Mouse (Mus musculus): ENCODE data around the gene Tmem132d. TPM values are rescaled to one million over a fixed set of nuclear protein-coding genes. Genes with fewer than 3 reads are reported as not detected.
A peak's percentile ranks its signal among the peaks of the same experiment; 100 is the strongest.

Tmem132d gene
- polyA plus RNA-seq, 1 experiment from 2014 or later: 2.1 TPM

- 79% methylated on average over 16 of the region's 16 CpGs for WGBS
- peaks cover 61% of the 10 kb centered on the region for H3K27me3 ChIP-seq (replicated peaks)
Observed at GRCm38 (mm10) chr5:128438078-128438477, 5.2 kb upstream of the Tmem132d start.

GRCm38 (mm10) chr5:128436909-128437308 lies 4.0 kb upstream of the Tmem132d start:
- Histone ChIP-seq H3K27me3 (replicated peaks) (peaks cover 61% of the 10 kb centered on the region), H3K4me2 (replicated peaks) (no peak overlapping the region)
- 19% methylated on average over 9 of the region's 9 CpGs for WGBS

More at GRCm38 (mm10) chr5:128438078-128438477, 5.2 kb upstream of the Tmem132d start:
- Histone ChIP-seq H3K27ac (no peak overlapping the region), H3K9ac (no peak overlapping the region), H3K4me3 (no peak overlapping the region), H3K36me3 (no peaks in the 10 kb centered on the region), H3K9me3 (no peaks in the 10 kb centered on the region), H3K4me1 (no peaks in the 10 kb centered on the region), H3K4me2 (replicated peaks) (no peak overlapping the region)
- no peak for ATAC-seq (ENCODE audit: low FRiP score, low read depth)

GRCm38 (mm10) chr5:128435683-128436082 lies 2.8 kb upstream of the Tmem132d start:
- H3K27me3 ChIP-seq (replicated peaks): peaks cover 59% of the 10 kb centered on the region
- H3K4me3 ChIP-seq: no peak overlapping the region
- H3K9me3 ChIP-seq: no peaks in the 10 kb centered on the region
- H3K36me3 ChIP-seq: no peaks in the 10 kb centered on the region
- H3K4me1 ChIP-seq: peaks cover 5% of the 10 kb centered on the region; the same call in 1 of the 2 replicates
- no peak overlapping the region for H3K9ac ChIP-seq
- WGBS: 65% methylated on average over 5 of the region's 5 CpGs
- no peak for ATAC-seq (ENCODE audit: low FRiP score, low read depth)
- no peak overlapping the region for H3K4me2 ChIP-seq (replicated peaks)
- H3K27ac ChIP-seq: no peak overlapping the region

More at GRCm38 (mm10) chr5:128436909-128437308, 4.0 kb upstream of the Tmem132d start:
- H3K9me3 ChIP-seq: no peaks in the 10 kb centered on the region
- no peak overlapping the region for H3K9ac ChIP-seq
- H3K4me3 ChIP-seq: no peak overlapping the region
- peaks cover 5% of the 10 kb centered on the region; the same call in 1 of the 2 replicates for H3K4me1 ChIP-seq
- no peak for ATAC-seq (ENCODE audit: low FRiP score, low read depth)
- H3K27ac ChIP-seq: no peak overlapping the region
- H3K36me3 ChIP-seq: no peaks in the 10 kb centered on the region

- WGBS: 30% methylated on average over 9 of the region's 9 CpGs
- H3K4me3 ChIP-seq: no peak overlapping the region
- H3K4me2 ChIP-seq (replicated peaks): no peak overlapping the region
- H3K27ac ChIP-seq: no peak overlapping the region
- H3K36me3 ChIP-seq: no peaks in the 10 kb centered on the region
- peaks cover 60% of the 10 kb centered on the region for H3K27me3 ChIP-seq (replicated peaks)
- ATAC-seq (ENCODE audit: low FRiP score, low read depth): no peak
- H3K4me1 ChIP-seq: peaks cover 5% of the 10 kb centered on the region; the same call in 1 of the 2 replicates
- H3K9me3 ChIP-seq: no peaks in the 10 kb centered on the region
- no peak overlapping the region for H3K9ac ChIP-seq
Observed at GRCm38 (mm10) chr5:128433786-128434185, 909 bp upstream of the Tmem132d start.

- under 1% methylated on average over 37 of the region's 37 CpGs for WGBS
- peak overlapping the region; percentile 56 for H3K9ac ChIP-seq
- H3K36me3 ChIP-seq: no peaks in the 10 kb centered on the region
- no peaks in the 10 kb centered on the region for H3K9me3 ChIP-seq
- ATAC-seq (ENCODE audit: low FRiP score, low read depth): no peak
- H3K4me3 ChIP-seq: peak overlapping the region; percentile 49
- H3K27me3 ChIP-seq (replicated peaks): peaks cover 52% of the 10 kb centered on the region
- H3K4me1 ChIP-seq: peaks cover 5% of the 10 kb centered on the region; the same call in 1 of the 2 replicates
- H3K4me2 ChIP-seq (replicated peaks): peak overlapping the region; percentile 89
- no peak overlapping the region for H3K27ac ChIP-seq
Observed at GRCm38 (mm10) chr5:128432422-128432821, 455 bp downstream of the Tmem132d start.

DNA sequence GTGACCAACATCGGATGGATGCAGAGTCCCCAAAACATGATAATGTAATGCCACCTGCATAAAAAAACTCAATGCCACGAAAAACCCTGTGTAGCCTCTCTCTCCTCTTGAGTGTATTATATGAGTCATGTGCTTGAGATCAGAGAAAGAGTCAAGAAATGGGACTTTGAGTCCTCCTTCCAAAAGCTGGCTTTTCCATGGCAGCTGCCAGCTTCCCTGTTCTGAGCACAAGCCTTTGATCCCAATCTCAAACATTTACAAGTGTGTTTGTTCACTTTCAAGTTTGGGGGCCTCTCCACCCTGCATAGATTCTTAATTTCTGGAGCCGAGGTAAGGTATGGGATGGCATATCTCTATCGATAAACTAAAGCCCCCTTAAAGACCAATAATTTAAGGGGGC lies 8.2 kb downstream of the Tmem132d start:
- WGBS: 90% methylated on average over 4 of the region's 4 CpGs
- Histone ChIP-seq H3K9me3 (peaks cover 6% of the 10 kb centered on the region; the same call in 1 of the 2 replicates), H3K4me1 (no peaks in the 10 kb centered on the region), H3K36me3 (no peaks in the 10 kb centered on the region), H3K27me3 (replicated peaks) (0 out of 2 replicates have a peak, but pooled peaks cover 4% of the 10 kb centered on the region), H3K4me3 (no peak overlapping the region), H3K9ac (no peak overlapping the region), H3K4me2 (replicated peaks) (no peak overlapping the region), H3K27ac (no peak overlapping the region)
- no peak for ATAC-seq (ENCODE audit: low FRiP score, low read depth)

GRCm38 (mm10) chr5:128424213-128424612 lies 8.7 kb downstream of the Tmem132d start:
- WGBS: 85% methylated on average over 2 of the region's 2 CpGs
- Histone ChIP-seq H3K4me3 (no peak overlapping the region), H3K4me2 (replicated peaks) (no peak overlapping the region), H3K36me3 (no peaks in the 10 kb centered on the region), H3K27me3 (replicated peaks) (0 out of 2 replicates have a peak, but pooled peaks cover 4% of the 10 kb centered on the region), H3K9ac (no peak overlapping the region), H3K27ac (no peak overlapping the region), H3K4me1 (no peaks in the 10 kb centered on the region), H3K9me3 (peaks cover 6% of the 10 kb centered on the region; the same call in 1 of the 2 replicates)
- no peak for ATAC-seq (ENCODE audit: low FRiP score, low read depth)

DNA sequence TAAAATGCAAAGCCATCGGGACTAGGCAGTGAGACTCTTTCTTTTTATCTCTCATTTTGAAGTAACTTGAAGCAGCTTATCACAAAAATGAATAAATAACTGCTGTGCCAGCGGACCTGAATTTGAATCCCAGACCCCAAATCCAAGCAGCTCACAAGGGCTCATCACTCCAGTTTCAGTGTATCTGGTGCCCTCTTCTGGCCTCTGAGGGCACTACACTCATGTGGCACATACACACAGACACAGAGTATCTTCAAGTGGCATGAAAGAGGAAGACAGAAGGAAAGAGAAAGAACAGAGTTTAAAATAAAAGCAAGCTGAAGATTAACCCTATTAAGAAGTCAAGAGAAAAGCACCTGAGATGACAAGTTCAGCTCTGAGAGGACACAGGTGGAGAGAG lies 10.8 kb downstream of the Tmem132d start:
- Histone ChIP-seq H3K4me3 (no peak overlapping the region), H3K4me1 (no peaks in the 10 kb centered on the region), H3K9me3 (peaks cover 6% of the 10 kb centered on the region; the same call in 1 of the 2 replicates), H3K9ac (no peak overlapping the region), H3K36me3 (no peaks in the 10 kb centered on the region), H3K27me3 (replicated peaks) (0 out of 2 replicates have a peak, but pooled peaks cover 4% of the 10 kb centered on the region), H3K27ac (no peak overlapping the region), H3K4me2 (replicated peaks) (no peak overlapping the region)
- no peak for ATAC-seq (ENCODE audit: low FRiP score, low read depth)
- 96% methylated on average over 2 of the region's 2 CpGs for WGBS

GRCm38 (mm10) chr5:128418149-128418710 lies 14.6 kb downstream of the Tmem132d start:
- no peaks in the 10 kb centered on the region for H3K27me3 ChIP-seq (replicated peaks)
- no peak overlapping the region for H3K4me2 ChIP-seq (replicated peaks)
- no peaks in the 10 kb centered on the region for H3K4me1 ChIP-seq
- peaks cover 6% of the 10 kb centered on the region; the same call in 1 of the 2 replicates for H3K9me3 ChIP-seq
- H3K36me3 ChIP-seq: no peaks in the 10 kb centered on the region
- 56% methylated on average over 11 of the region's 11 CpGs for WGBS
- H3K9ac ChIP-seq: no peak overlapping the region
- H3K27ac ChIP-seq: no peak overlapping the region
- ATAC-seq (ENCODE audit: low FRiP score, low read depth): no peak
- H3K4me3 ChIP-seq: no peak overlapping the region

DNA sequence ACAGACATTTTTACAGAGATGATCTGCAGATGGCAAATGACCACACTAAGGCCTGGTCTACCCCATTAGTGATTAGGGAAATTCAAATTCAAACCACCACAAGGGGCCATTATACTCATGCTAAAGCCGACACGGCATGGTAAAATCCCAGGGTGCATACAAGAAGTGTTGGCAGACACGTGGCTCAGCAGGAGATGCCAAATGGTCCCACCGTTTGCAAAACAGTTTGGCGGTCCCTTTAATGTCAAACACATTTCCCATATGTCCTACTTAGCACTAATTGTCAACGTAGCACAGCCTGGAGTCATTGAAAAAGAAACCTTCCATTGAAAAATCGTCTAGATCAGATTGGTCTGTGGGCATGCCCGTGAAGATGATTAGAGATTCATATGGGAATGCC lies 18.8 kb downstream of the Tmem132d start:
- Histone ChIP-seq H3K4me3 (no peak overlapping the region), H3K4me2 (replicated peaks) (no peak overlapping the region), H3K9me3 (no peaks in the 10 kb centered on the region), H3K9ac (no peak overlapping the region), H3K36me3 (no peaks in the 10 kb centered on the region), H3K27me3 (replicated peaks) (no peaks in the 10 kb centered on the region), H3K4me1 (no peaks in the 10 kb centered on the region), H3K27ac (no peak overlapping the region)
- WGBS: 59% methylated on average over 8 of the region's 8 CpGs
- no peak for ATAC-seq (ENCODE audit: low FRiP score, low read depth)

- Histone ChIP-seq H3K9me3 (no peaks in the 10 kb centered on the region), H3K4me2 (replicated peaks) (no peak overlapping the region), H3K36me3 (no peaks in the 10 kb centered on the region), H3K27ac (no peak overlapping the region), H3K4me1 (no peaks in the 10 kb centered on the region), H3K4me3 (no peak overlapping the region), H3K9ac (no peak overlapping the region), H3K27me3 (replicated peaks) (no peaks in the 10 kb centered on the region)
- WGBS: 60% methylated on average over 6 of the region's 6 CpGs
- ATAC-seq (ENCODE audit: low FRiP score, low read depth): no peak
Observed at GRCm38 (mm10) chr5:128412306-128412705, 20.6 kb downstream of the Tmem132d start.

DNA sequence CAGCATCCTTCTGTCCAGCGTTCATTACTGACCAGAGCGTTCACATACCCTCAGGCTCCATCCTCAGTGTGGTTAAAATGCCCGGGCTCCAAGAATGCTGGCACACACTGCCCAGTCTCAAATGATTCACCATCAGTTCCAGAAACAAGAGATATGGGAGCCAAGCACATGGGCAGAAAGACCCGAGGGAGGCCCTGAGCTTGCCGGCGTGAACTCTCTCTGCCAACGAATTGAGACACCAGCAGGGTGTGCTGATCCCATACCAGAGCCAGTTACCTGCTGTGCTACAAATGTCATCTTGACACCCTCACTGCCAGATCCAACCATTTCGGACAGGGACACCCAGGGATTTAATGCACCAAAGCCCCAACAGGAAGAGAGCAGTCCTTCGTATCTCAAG lies 25.3 kb downstream of the Tmem132d start:
- Histone ChIP-seq H3K4me3 (no peak overlapping the region), H3K36me3 (no peaks in the 10 kb centered on the region), H3K9me3 (peaks cover 4% of the 10 kb centered on the region; the same call in 1 of the 2 replicates), H3K4me2 (replicated peaks) (no peak overlapping the region), H3K27me3 (replicated peaks) (no peaks in the 10 kb centered on the region), H3K27ac (no peak overlapping the region), H3K4me1 (no peaks in the 10 kb centered on the region), H3K9ac (no peak overlapping the region)
- no peak for ATAC-seq (ENCODE audit: low FRiP score, low read depth)
- 84% methylated on average over 9 of the region's 9 CpGs for WGBS

DNA sequence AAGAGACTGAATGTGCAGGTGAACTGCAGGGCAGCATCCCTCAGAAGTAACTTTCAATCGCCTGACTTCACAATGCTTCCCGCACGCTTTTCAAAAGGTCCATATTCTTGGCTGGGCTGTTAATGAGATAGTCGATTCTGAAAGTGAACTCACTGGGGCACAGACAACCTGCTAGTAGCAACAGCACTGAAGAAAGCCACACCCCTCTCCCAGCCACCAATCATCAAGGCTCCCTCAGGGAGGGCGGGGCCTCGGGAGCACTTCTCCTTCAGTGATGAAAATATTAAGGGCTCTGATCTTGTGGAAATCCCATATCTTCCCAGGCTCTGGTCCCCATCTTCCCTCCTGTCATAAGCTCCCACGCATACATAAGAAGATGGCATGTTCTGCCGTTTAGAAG lies 27.8 kb downstream of the Tmem132d start:
- no peak overlapping the region for H3K9ac ChIP-seq
- no peaks in the 10 kb centered on the region for H3K4me1 ChIP-seq
- 88% methylated on average over 8 of the region's 8 CpGs for WGBS
- no peaks in the 10 kb centered on the region for H3K27me3 ChIP-seq (replicated peaks)
- H3K4me3 ChIP-seq: no peak overlapping the region
- H3K9me3 ChIP-seq: peaks cover 4% of the 10 kb centered on the region; the same call in 1 of the 2 replicates
- H3K27ac ChIP-seq: no peak overlapping the region
- no peak for ATAC-seq (ENCODE audit: low FRiP score, low read depth)
- H3K36me3 ChIP-seq: no peaks in the 10 kb centered on the region
- no peak overlapping the region for H3K4me2 ChIP-seq (replicated peaks)
